Mouse (Mus musculus) left cerebral cortex, adult 11 months (tissue): Measurements from ENCODE around the gene Kcnc1.
A peak's percentile ranks its signal among the peaks of the same experiment; 100 is the strongest.

Source experiments
- DNase-seq: peaks from one replicate; pipeline ENCODE4 v3.0.0; 2022; ENCODE audit warnings: low spot score

Gene Kcnc1

GRCm38 (mm10) chr7:46396231-46396927 lies at the start of gene Kcnc1:
Kcnc1 (plus strand) TSS chr7:46396497.
- DNase-seq = peak; percentile 48

- DNase-seq = no peak
Measured at GRCm38 (mm10) chr7:46347692-46348091, 48.6 kb upstream of the Kcnc1 start.

GRCm38 (mm10) chr7:46348813-46349212 lies 47.5 kb upstream of the Kcnc1 start:
- DNase-seq = no peak

GRCm38 (mm10) chr7:46350119-46350702 lies 46.1 kb upstream of the Kcnc1 start:
- DNase-seq = no peak

GRCm38 (mm10) chr7:46352748-46353147 lies 43.5 kb upstream of the Kcnc1 start:
- no peak for DNase-seq

GRCm38 (mm10) chr7:46353216-46353615 lies 43.1 kb upstream of the Kcnc1 start:
- DNase-seq = no peak

GRCm38 (mm10) chr7:46353875-46354274 lies 42.4 kb upstream of the Kcnc1 start:
- DNase-seq = no peak

- no peak for DNase-seq
Measured at GRCm38 (mm10) chr7:46361776-46362175, 34.5 kb upstream of the Kcnc1 start.

- DNase-seq = no peak
Measured at GRCm38 (mm10) chr7:46364154-46364553, 32.1 kb upstream of the Kcnc1 start.

GRCm38 (mm10) chr7:46365810-46366209 lies 30.5 kb upstream of the Kcnc1 start:
- no peak for DNase-seq

GRCm38 (mm10) chr7:46371104-46371503 lies 25.2 kb upstream of the Kcnc1 start:
- no peak for DNase-seq

GRCm38 (mm10) chr7:46376172-46377007 lies 19.9 kb upstream of the Kcnc1 start, which contains the start of gene Myod1:
Myod1 (plus strand) TSS chr7:46376474.
- DNase-seq = no peak

GRCm38 (mm10) chr7:46377008-46377346 lies 19.3 kb upstream of the Kcnc1 start:
- no peak for DNase-seq

GRCm38 (mm10) chr7:46378123-46378522 lies 18.2 kb upstream of the Kcnc1 start:
- DNase-seq = no peak

- peak; percentile 46 for DNase-seq
Measured at GRCm38 (mm10) chr7:46378983-46379382, 17.3 kb upstream of the Kcnc1 start.

- no peak for DNase-seq
Measured at GRCm38 (mm10) chr7:46380625-46381024, 15.7 kb upstream of the Kcnc1 start.

- no peak for DNase-seq
Measured at GRCm38 (mm10) chr7:46387430-46387829, 8.9 kb upstream of the Kcnc1 start.

GRCm38 (mm10) chr7:46389456-46390085 lies 6.7 kb upstream of the Kcnc1 start:
- no peak for DNase-seq

GRCm38 (mm10) chr7:46390226-46390625 lies 6.1 kb upstream of the Kcnc1 start:
- no peak for DNase-seq

GRCm38 (mm10) chr7:46391701-46392100 lies 4.6 kb upstream of the Kcnc1 start:
- no peak for DNase-seq

GRCm38 (mm10) chr7:46393116-46393515 lies 3.2 kb upstream of the Kcnc1 start:
- DNase-seq = peak; percentile 70

- no peak for DNase-seq
Measured at GRCm38 (mm10) chr7:46393718-46394511, 2.4 kb upstream of the Kcnc1 start.
